Mouse (Mus musculus) cerebellum, adult 11 months (tissue): ENCODE results near the gene Ppp1r21.

Experiments
- DNase-seq: peaks from one replicate; pipeline ENCODE4 v3.0.0; 2022

Ppp1r21 gene

GRCm38 (mm10) chr17:88530667-88531066 is 749 bp downstream of the Ppp1r21 start:
- no peak for DNase-seq

GRCm38 (mm10) chr17:88531176-88531575 is 1.3 kb downstream of the Ppp1r21 start:
- no peak for DNase-seq

- DNase-seq = peak; percentile 37
Measured at GRCm38 (mm10) chr17:88537842-88538430, 8.0 kb downstream of the Ppp1r21 start.

- DNase-seq = no peak
Measured at GRCm38 (mm10) chr17:88542771-88543416, 13.0 kb downstream of the Ppp1r21 start.

GRCm38 (mm10) chr17:88543417-88543782 is 13.5 kb downstream of the Ppp1r21 start:
- no peak for DNase-seq

GRCm38 (mm10) chr17:88545217-88545784 is 15.4 kb downstream of the Ppp1r21 start:
- DNase-seq = no peak

- DNase-seq = no peak
Measured at GRCm38 (mm10) chr17:88546745-88547144, 16.8 kb downstream of the Ppp1r21 start.

GRCm38 (mm10) chr17:88549411-88550191 is 19.7 kb downstream of the Ppp1r21 start:
- DNase-seq = no peak

- DNase-seq = no peak
Measured at GRCm38 (mm10) chr17:88550351-88550750, 20.4 kb downstream of the Ppp1r21 start.

GRCm38 (mm10) chr17:88550981-88551940 is 21.3 kb downstream of the Ppp1r21 start:
- no peak for DNase-seq

GRCm38 (mm10) chr17:88552556-88552955 is 22.6 kb downstream of the Ppp1r21 start:
- DNase-seq = no peak

GRCm38 (mm10) chr17:88553001-88553449 is 23.1 kb downstream of the Ppp1r21 start:
- DNase-seq = no peak

GRCm38 (mm10) chr17:88553473-88554087 is 23.7 kb downstream of the Ppp1r21 start:
- DNase-seq = no peak

GRCm38 (mm10) chr17:88556176-88556575 is 26.3 kb downstream of the Ppp1r21 start:
- no peak for DNase-seq

- DNase-seq = no peak
Measured at GRCm38 (mm10) chr17:88556688-88557087, 26.8 kb downstream of the Ppp1r21 start.

GRCm38 (mm10) chr17:88558168-88558842 is 28.4 kb downstream of the Ppp1r21 start:
- peak; percentile 63 for DNase-seq

- no peak for DNase-seq
Measured at GRCm38 (mm10) chr17:88563611-88564010, 33.7 kb downstream of the Ppp1r21 start.

- no peak for DNase-seq
Measured at GRCm38 (mm10) chr17:88569807-88570540, 40.1 kb downstream of the Ppp1r21 start.

GRCm38 (mm10) chr17:88570784-88571183 is 40.9 kb downstream of the Ppp1r21 start:
- DNase-seq = no peak

GRCm38 (mm10) chr17:88574811-88575210 is 44.9 kb downstream of the Ppp1r21 start:
- no peak for DNase-seq
